Mouse (Mus musculus): ENCODE results near the gene En2.

DNA sequence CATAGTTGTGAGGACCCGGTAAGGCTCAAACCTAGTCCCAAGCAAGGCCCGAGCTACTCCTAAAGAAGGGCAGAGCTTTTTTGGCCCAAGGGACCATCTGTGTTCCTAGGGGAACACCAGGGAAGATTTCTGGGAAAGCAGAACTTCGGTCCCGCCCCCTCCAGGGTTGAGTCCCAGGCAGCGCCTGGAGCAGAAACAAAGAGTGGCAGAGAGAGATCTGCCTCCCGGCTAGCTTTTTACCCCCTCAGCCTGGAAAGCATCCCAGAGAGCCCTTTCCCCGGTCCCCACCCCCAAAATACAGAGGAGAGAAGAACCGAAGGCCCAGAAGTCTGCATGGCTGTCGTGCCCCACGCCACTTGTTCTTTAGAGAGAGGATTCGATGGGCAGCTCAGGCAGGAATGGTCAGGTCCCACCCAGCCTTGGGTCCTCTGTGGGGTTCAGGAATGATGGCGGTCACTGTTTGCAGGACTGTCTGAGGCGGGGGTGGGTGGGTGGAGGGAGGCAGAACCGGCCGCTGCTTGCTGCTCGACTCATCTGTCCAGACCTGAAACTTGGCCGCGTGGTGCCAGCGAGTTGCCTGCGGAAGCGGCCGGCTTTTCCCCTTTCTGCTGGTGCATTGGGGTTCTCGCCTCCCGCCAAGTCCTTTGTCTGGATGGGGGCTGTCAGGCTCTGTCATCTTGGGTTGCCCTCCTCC lies 9.5 kb downstream of the En2 start:
- TF ChIP-seq POLR2A (IDR thresholded peaks at IDR 0.05; ENCODE audit: control insufficient read depth, low read depth, low read length) (no peak), CTCF (IDR thresholded peaks at IDR 0.05; ENCODE audit: control insufficient read depth, insufficient read depth, insufficient replicate concordance, low read depth, low read length) (no peak)

Measured in testis, adult 2 months (tissue).